In the genomic region with DNA sequence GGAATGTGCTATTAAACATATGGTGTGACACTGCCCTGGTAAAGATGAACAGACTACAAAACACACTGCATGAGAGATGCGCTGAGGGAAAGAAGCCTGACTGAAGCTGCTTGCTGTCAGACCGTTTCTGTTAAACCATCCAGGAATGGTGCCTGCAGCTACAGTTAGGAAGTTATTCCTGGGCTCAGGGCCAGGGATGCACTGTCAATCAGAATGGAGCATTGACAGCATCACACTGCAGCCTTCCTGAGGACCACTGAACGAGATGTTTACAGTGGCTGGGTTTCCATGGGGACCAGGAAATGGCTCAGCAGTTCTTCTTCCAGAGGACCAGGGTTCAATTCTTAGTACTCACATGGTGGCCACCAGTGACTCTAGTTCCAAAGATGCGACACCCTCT, we compare ENCODE assay signal across 22 mouse cellular contexts.
DNase-seq lines count a peak whose midpoint lies in the region; ATAC-seq lines count a peak whose summit lies in the region.
"Had no signal": no experiment of that assay in that cellular context is flagged by ENCODE, and none has a peak within 500 bp of the region (broad histone marks: within the 10 kb centered on the region; RNA-seq: fewer than 3 reads in every experiment).

No protein-coding gene starts in this region.

- H3K9me3 ChIP-seq in embryonic facial prominence, embryonic 14.5 days (ENCODE audit: control insufficient read depth, low read length) = peaks cover 5% of the 10 kb centered on the region
- peaks cover 7% of the 10 kb centered on the region for H3K9me3 ChIP-seq in embryonic facial prominence, embryonic 10.5 days
- H3K9me3 ChIP-seq in hindbrain, embryonic 15.5 days = no peaks in the 10 kb centered on the region
- H3K9me3 ChIP-seq in hindbrain, embryonic 10.5 days = peaks cover 5% of the 10 kb centered on the region
- no peaks in the 10 kb centered on the region for H3K9me3 ChIP-seq in liver, embryonic 15.5 days (replicated peaks)
- H3K9me3 ChIP-seq in liver, embryonic 11.5 days (ENCODE audit: control insufficient read depth, low read length) = peaks cover 4% of the 10 kb centered on the region; the same call in 1 of the 2 replicates

- H3K27me3 ChIP-seq in embryonic facial prominence, embryonic 14.5 days (replicated peaks; ENCODE audit: control insufficient read depth, insufficient read depth, low read length) = no peaks in the 10 kb centered on the region
- H3K27me3 ChIP-seq in embryonic facial prominence, embryonic 10.5 days (replicated peaks; ENCODE audit: low read depth, poor library complexity, severe bottlenecking) = no peaks in the 10 kb centered on the region
- H3K27me3 ChIP-seq in hindbrain, embryonic 15.5 days = no peaks in the 10 kb centered on the region
- H3K27me3 ChIP-seq in hindbrain, embryonic 10.5 days (ENCODE audit: insufficient read depth, poor library complexity, severe bottlenecking) = no peaks in the 10 kb centered on the region; the same call in 1 of the 2 replicates
- no peaks in the 10 kb centered on the region for H3K27me3 ChIP-seq in liver, embryonic 15.5 days
- H3K27me3 ChIP-seq in liver, embryonic 11.5 days (replicated peaks; ENCODE audit: control insufficient read depth, insufficient read depth, low read length) = no peaks in the 10 kb centered on the region

- ATAC-seq in embryonic facial prominence, embryonic 14.5 days (ENCODE audit: low read depth) = no peak; the same call in 1 of the 2 replicates
- no peak; the same call in 1 of the 2 replicates for ATAC-seq in hindbrain, embryonic 15.5 days (ENCODE audit: low FRiP score, low read depth)
- ATAC-seq in liver, embryonic 15.5 days (ENCODE audit: insufficient read depth) = no peak
- no peak; the same call in 1 of the 2 replicates for ATAC-seq in liver, embryonic 11.5 days (replicated peaks; ENCODE audit: low FRiP score)
- ATAC-seq: CD4-positive, CD25-positive, alpha-beta regulatory T cell, adult 4 months; inflammation-experienced regulatory T-cells, adult 6 months had no signal

- WGBS in embryonic facial prominence, embryonic 14.5 days = 55% methylated on average over 4 of the region's 4 CpGs
- 74% methylated on average over 4 of the region's 4 CpGs for WGBS in embryonic facial prominence, embryonic 10.5 days
- 52% methylated on average over 4 of the region's 4 CpGs for WGBS in hindbrain, embryonic 15.5 days
- 73% methylated on average over 4 of the region's 4 CpGs for WGBS in hindbrain, embryonic 10.5 days
- WGBS in liver, embryonic 15.5 days (ENCODE audit: insufficient replicate concordance) = 55% methylated on average over 4 of the region's 4 CpGs
- 68% methylated on average over 4 of the region's 4 CpGs for WGBS in liver, embryonic 11.5 days

- H3K4me1 ChIP-seq in embryonic facial prominence, embryonic 14.5 days (ENCODE audit: control insufficient read depth, insufficient read depth, low read length) = no peaks in the 10 kb centered on the region
- H3K4me1 ChIP-seq in embryonic facial prominence, embryonic 10.5 days = peaks cover 41% of the 10 kb centered on the region
- H3K4me1 ChIP-seq in hindbrain, embryonic 15.5 days (replicated peaks) = peaks cover 33% of the 10 kb centered on the region
- peaks cover 39% of the 10 kb centered on the region for H3K4me1 ChIP-seq in hindbrain, embryonic 10.5 days (replicated peaks)
- H3K4me1 ChIP-seq in liver, embryonic 15.5 days (replicated peaks) = peaks cover 51% of the 10 kb centered on the region
- peaks cover 43% of the 10 kb centered on the region for H3K4me1 ChIP-seq in liver, embryonic 11.5 days (replicated peaks; ENCODE audit: control insufficient read depth, insufficient read depth, low read length)

- no peak overlapping the region for H3K9ac ChIP-seq in embryonic facial prominence, embryonic 14.5 days (ENCODE audit: low read depth, low read length)
- H3K9ac ChIP-seq in hindbrain, embryonic 15.5 days = no peak overlapping the region
- H3K9ac ChIP-seq in liver, embryonic 15.5 days = no peak overlapping the region
- no peak overlapping the region for H3K9ac ChIP-seq in liver, embryonic 11.5 days (ENCODE audit: low read depth, low read length)

- H3K4me3 ChIP-seq in embryonic facial prominence, embryonic 14.5 days (ENCODE audit: low read depth, low read length) = no peak overlapping the region
- no peak overlapping the region for H3K4me3 ChIP-seq in embryonic facial prominence, embryonic 10.5 days
- no peak overlapping the region for H3K4me3 ChIP-seq in hindbrain, embryonic 15.5 days
- H3K4me3 ChIP-seq in hindbrain, embryonic 10.5 days = no peak overlapping the region
- H3K4me3 ChIP-seq in liver, embryonic 15.5 days (replicated peaks) = no peak overlapping the region
- no peak overlapping the region for H3K4me3 ChIP-seq in liver, embryonic 11.5 days (ENCODE audit: low read depth, low read length)
- H3K4me3 ChIP-seq: megakaryocyte, embryonic 14.5 days had no signal

- H3K27ac ChIP-seq in embryonic facial prominence, embryonic 14.5 days (replicated peaks; ENCODE audit: low read depth, low read length) = no peak overlapping the region
- H3K27ac ChIP-seq in embryonic facial prominence, embryonic 10.5 days (replicated peaks) = no peak overlapping the region
- H3K27ac ChIP-seq in hindbrain, embryonic 15.5 days (replicated peaks) = 0 out of 2 replicates have a peak overlapping the region, but pooled peaks have one; percentile 51
- H3K27ac ChIP-seq in hindbrain, embryonic 10.5 days = no peak overlapping the region
- H3K27ac ChIP-seq in liver, embryonic 15.5 days (replicated peaks) = peak overlapping the region; percentile 84
- H3K27ac ChIP-seq in liver, embryonic 11.5 days (ENCODE audit: low read depth, low read length) = no peak overlapping the region; the same call in 1 of the 2 replicates

- no peaks in the 10 kb centered on the region for H3K36me3 ChIP-seq in embryonic facial prominence, embryonic 14.5 days (ENCODE audit: control insufficient read depth, insufficient read depth, low read length)
- no peaks in the 10 kb centered on the region for H3K36me3 ChIP-seq in embryonic facial prominence, embryonic 10.5 days (replicated peaks)
- H3K36me3 ChIP-seq in hindbrain, embryonic 15.5 days = no peaks in the 10 kb centered on the region
- H3K36me3 ChIP-seq in hindbrain, embryonic 10.5 days = no peaks in the 10 kb centered on the region
- no peaks in the 10 kb centered on the region for H3K36me3 ChIP-seq in liver, embryonic 15.5 days (replicated peaks)
- no peaks in the 10 kb centered on the region for H3K36me3 ChIP-seq in liver, embryonic 11.5 days (ENCODE audit: control insufficient read depth, insufficient read depth, low read length)

- DNase-seq in embryonic facial prominence, embryonic 14.5 days (ENCODE audit: low spot score) = peak; percentile 35
- no peak for DNase-seq in embryonic facial prominence, embryonic 10.5 days (ENCODE audit: low spot score)
- DNase-seq in hindbrain, embryonic 10.5 days (ENCODE audit: low spot score) = no peak
- no peak for DNase-seq in liver, embryonic 11.5 days (ENCODE audit: low spot score)
- DNase-seq in 3T3-L1 (ENCODE audit: low read depth, low spot score) = peak; percentile 16
- DNase-seq in adrenal gland, postnatal 25 days = no peak
- DNase-seq: adrenal gland, postnatal 36 days; cerebellum, adult 2 months; cerebellum, postnatal 36 days; heart, postnatal 10 days; kidney, adult 9 months; kidney, postnatal 25 days; lung, postnatal 14 days; right cerebral cortex, postnatal 14 days; spleen, adult 18-20 months; thymus, postnatal 25 days had no signal

- no peak overlapping the region for H3K4me2 ChIP-seq in embryonic facial prominence, embryonic 14.5 days (ENCODE audit: low read depth, low read length)
- H3K4me2 ChIP-seq in hindbrain, embryonic 15.5 days = no peak overlapping the region
- no peak overlapping the region for H3K4me2 ChIP-seq in liver, embryonic 15.5 days
- no peak overlapping the region for H3K4me2 ChIP-seq in liver, embryonic 11.5 days
- H3K4me2 ChIP-seq: heart, embryonic 11.5 days had no signal

Comparison
In these comparisons a context has a peak if more than half of its experiments do, and no peak if none do; other contexts are left out.
1. DNase-seq: peak in embryonic facial prominence, embryonic 14.5 days (single experiment) and 3T3-L1 (single experiment); none in embryonic facial prominence, embryonic 10.5 days (single experiment), hindbrain, embryonic 10.5 days (single experiment), liver, embryonic 11.5 days (single experiment) and adrenal gland, postnatal 25 days (single experiment).
2. H3K27ac ChIP-seq: peak in hindbrain, embryonic 15.5 days (single experiment) and liver, embryonic 15.5 days (single experiment); none in embryonic facial prominence, embryonic 14.5 days (single experiment), embryonic facial prominence, embryonic 10.5 days (single experiment), hindbrain, embryonic 10.5 days (single experiment) and liver, embryonic 11.5 days (single experiment).